Mouse (Mus musculus) embryo, embryonic 10.5 days (tissue): ENCODE measurements at regions not wholly inside any gene's neighbourhood (a gene's known extent, or its start where the extent isn't known, plus 50 kb on each side); places are given as distances from the start of the nearest gene placed in this dataset.

Source experiments
- DNase-seq: peaks from one replicate; pipeline ENCODE4 v3.0.0-alpha.2; 2015; ENCODE audit warnings: low spot score

DNA sequence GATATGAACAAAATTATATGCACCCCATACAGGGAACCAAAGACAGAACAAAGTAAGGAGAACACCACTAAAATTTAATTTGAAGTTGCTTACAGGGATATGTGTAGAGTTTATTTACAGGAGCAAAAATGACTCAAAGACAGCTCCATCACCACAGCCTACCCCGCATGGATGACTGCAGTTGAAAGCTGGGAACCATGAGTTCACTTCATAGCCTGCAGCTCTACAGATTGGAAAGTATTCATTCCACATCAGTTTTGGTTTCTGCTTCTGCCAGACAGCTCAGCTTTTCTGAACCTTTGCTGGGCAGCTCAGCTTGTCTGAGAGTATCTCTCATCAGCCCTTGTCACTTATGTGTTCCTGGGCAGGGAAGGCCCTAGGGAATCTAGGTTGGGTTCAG, 160.6 kb upstream of the Sema3d start:
- DNase-seq = no peak

DNA sequence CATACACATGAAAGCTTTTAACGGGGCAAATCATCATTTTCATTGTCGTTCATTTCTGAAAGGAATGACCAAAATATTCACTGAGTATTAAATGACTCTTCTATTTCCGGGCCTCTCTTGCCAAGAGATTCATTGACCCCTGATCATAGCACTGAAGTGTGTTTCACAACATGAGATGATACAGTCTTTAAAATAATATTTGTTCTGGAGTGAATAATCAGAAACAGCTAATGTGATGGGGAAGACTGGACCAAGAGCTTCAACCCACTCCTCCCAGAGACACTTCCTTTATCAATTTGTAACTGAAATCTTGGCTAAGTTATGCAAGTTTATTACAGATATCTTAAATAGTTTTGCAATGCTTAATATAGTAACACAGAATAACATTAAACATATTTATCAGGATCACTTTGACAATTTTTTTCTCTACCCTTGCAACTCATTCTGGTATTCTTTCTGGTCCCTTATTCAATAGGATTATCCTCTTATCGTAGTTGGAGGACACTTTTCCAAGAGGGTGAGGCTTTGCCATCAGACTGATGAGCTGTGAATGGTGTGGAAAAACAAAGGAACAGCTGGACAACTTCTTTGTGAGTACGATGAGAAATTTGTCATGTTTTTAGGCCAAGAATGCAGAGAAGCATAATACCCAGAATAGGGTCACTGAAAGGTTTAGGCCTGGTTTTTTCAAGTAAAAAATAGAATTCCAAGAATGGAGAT, 149.6 kb upstream of the Sema3d start:
- DNase-seq = no peak

DNA sequence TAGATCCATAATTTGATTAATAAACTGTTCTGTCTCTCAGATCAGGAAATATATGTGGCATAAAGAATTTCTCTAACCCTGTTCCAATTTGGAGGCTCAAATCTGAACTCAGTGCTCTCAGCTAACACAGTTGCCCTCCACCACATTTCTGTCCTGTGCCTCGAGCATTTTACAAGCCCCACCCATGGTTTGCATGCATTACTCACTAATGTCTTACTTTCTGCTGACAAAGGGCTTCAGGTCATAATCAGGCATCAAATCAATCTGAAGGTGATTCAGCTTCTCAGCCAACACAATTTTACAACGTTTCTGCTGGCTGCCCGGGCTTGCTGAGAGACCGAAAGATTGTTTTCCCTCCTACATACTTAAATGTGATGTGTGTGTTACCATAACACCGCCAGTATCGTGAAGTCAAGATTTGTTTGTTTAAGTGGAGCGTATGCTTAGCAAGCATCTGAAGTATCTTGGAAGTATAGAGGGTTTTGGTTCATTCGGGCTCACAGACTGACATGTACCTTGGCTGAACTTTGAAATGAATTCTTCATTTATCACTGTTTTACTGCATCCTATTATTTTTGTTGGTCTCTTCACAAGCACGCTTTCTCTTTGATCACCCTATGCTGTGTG, 139.9 kb upstream of the Sema3d start:
- DNase-seq = no peak

DNA sequence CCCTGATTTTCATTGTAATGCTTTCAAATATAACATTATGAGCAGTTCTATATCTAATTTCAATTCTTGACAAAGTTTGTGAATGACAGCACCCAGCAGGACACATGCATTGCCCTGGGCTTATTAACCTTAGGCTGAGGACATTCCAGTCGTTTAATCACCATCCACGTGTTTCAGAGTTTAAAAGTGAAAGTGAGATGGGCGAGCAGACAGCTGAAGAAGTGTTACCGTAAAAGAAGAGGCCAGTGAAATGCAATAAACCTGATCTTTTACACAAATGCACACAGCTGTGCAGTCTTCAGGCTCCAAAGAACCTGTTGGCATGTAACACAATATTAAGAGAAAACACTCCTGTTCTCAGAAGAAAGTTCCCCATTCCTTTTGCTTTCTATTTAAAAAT, 89.5 kb upstream of the Sema3d start:
- peak; percentile 23 for DNase-seq

DNA sequence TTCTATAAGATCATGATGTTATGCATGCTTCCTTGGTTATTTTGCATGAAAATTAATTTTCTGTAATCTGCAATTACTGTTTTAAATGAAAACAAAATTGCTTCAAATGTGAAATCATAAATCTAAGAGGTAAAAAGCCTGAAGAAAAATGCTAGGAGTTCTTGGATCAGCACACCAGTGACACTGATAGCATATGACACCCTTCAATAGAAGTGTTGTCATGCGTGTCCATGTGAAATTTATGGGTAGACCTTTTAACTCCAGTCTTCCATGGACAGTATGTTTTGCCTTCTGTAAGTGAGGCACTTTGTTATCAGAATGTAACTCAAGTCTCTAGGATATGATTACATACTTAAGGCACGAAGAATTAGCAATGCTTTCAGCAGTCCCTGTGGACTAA, 85.9 kb upstream of the Sema3d start:
- DNase-seq = peak; percentile 13

DNA sequence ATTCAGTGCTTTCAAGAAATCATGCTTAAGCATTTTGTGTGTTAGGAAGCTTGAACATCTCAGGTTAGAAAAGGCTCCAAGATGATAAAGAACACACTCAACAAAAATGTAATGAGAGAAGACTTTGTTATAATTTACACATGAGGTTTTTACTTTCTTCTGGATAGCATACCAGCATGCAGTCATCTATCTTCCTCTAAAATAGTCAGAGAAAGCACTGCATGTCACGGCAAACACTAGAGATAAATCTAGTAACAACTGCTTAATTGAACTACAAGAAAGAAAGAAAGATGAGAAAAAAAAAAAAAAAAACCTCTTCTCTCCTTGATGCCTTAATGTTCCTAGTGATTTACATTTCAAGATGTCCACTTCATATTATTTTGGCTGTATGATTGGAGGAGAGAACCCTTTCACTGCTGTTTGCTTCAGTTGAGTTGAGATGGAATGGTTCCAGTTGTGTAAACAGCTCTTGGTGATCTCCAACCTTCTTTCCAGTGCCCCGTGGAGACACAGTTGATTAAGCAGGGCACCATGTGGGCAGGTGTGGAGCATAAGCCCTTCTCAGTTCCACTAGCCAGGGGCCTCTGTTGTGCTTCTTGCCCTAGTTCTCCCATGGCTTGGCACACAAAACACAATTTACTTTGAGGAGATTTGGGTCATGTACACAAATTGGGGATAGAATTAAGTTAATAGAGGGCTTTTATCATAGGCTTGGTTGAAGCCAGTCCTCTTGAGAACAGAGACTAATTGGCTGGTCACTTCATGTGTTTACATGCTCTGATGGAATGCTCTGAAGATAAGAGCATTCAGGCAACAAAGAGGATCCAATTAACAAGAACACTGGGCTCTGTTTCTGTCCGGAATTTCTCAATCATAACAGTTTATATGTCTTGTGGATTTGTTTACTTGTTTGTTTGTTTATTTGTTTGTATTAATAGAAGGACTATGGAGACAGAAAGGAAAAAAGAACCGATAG, 81.1 kb upstream of the Sema3d start:
- DNase-seq = peak; percentile 59

DNA sequence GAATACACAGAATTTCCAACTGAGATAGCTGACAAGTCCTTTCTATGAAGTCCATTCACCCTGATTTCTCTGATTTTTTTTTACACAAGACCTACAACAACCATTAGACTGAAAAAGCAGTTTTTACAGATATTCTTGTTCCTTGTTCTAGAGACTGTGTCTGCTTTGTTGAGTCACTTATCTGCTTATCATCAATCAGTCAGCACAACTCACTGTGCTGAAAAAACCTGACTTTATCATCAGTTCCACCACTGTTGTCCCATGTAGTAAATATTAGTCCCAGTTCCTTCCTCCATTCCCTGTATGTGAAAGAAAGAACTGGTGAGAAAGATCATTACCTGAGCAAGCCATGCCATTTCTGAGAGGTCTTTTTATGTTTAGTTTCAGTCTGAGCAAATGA, 73.8 kb upstream of the Sema3d start:
- DNase-seq = no peak

DNA sequence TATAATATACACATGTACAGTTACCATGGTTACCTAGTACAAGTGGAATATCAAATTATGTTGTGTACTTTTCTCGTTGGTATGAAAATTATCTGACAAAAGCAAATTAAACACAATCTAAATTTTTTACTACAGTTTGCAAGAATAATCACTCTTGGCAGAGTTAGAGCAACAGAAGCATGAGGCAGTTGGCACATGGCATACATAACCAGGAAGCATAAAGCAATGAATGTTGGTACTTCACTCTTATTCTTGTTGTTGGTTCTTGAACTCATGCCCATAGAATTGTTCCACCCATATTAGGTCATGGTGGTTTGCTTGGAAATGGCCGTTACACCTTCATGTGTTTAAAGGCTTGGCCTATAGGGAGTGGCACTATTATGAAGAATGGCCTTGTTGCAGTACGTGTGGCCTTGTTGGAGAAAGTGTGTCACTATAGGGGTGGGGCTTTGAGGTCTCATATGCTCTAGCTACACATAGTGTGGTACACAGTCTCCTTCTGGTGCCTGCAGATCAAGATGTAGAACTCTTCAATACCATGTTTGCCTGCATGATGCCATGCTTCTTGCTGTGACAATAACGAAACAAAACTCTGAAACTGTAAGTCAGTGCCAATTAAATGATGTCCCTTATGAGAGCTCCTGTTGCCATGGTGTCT, 50.4 kb upstream of the Sema3d start:
- DNase-seq = no peak
